Mouse (Mus musculus) kidney, adult 2 months (tissue): Measurements from ENCODE around the gene Dzank1. TPM values are rescaled to one million over a fixed set of nuclear protein-coding genes. Genes with fewer than 3 reads are reported as not detected.
A peak's percentile ranks its signal among the peaks of the same experiment; 100 is the strongest.

Source experiments
- DNase-seq: peaks from one replicate; pipeline ENCODE4 v3.0.0; 2021
- H3K27ac ChIP-seq: fragments of 200-500 bp; 2 replicates; pipeline ENCODE4 v1.5.1; 2012; ENCODE audit warnings: low read depth, low read length, control low read depth, inconsistent platforms; ENCODE audit not compliant: insufficient read depth
- H3K27me3 ChIP-seq: fragments of 200-500 bp; replicated peaks from 2 replicates; pipeline ENCODE4 v1.6.1; 2012; ENCODE audit warnings: mild to moderate bottlenecking, moderate library complexity, low read length, inconsistent platforms; ENCODE audit not compliant: control insufficient read depth, insufficient read depth
- H3K36me3 ChIP-seq: fragments of 200-500 bp; 2 replicates; pipeline ENCODE4 v1.6.1; 2012; ENCODE audit warnings: mild to moderate bottlenecking, moderate library complexity, low read length, inconsistent platforms; ENCODE audit not compliant: control insufficient read depth, insufficient read depth
- H3K4me1 ChIP-seq: fragments of 200-500 bp; 2 replicates; pipeline ENCODE4 v1.6.1; 2011; ENCODE audit warnings: low read length; ENCODE audit not compliant: control insufficient read depth, insufficient read depth
- H3K4me3 ChIP-seq: fragments of 200-500 bp; 2 replicates; pipeline ENCODE4 v1.5.1; 2011; ENCODE audit warnings: mild to moderate bottlenecking, low read depth, low read length, control low read depth; ENCODE audit not compliant: insufficient read depth
- CTCF ChIP-seq: fragments of 200-500 bp; conservative IDR thresholded peaks from 2 replicates; pipeline ENCODE4 v1.5.1; 2011; ENCODE audit warnings: low read depth, mild to moderate bottlenecking, control low read depth, low read length, moderate library complexity, mixed read lengths; ENCODE audit not compliant: insufficient read depth, insufficient read length
- POLR2A ChIP-seq: fragments of 200-500 bp; IDR thresholded peaks from one replicate; pipeline ENCODE4 v1.6.1; 2011; ENCODE audit warnings: low read depth, low read length, control low read depth
- WGBS: fragments of 180-500 bp; shearing (Covaris S2); methylation state at CpG from one replicate; pipeline ENCODE4 v1.1.7; 2018; 5-methylcytosine and 5-hydroxymethylcytosine counted together
- polyA plus RNA-seq: library from polyadenylated mRNA; depleted of rRNA; stranded (reverse); fragments of >200 nt; gene quantifications from 2 replicates; pipeline ENCODE4 v1.2.3, GENCODE M21; 2012

Gene Dzank1
- polyA plus RNA-seq, 1 experiment, result 1.6 TPM

- peak; percentile 4 for DNase-seq
- WGBS, result 70% methylated on average over 2 of the region's 2 CpGs
- Histone ChIP-seq H3K4me1 (no peaks in the 10 kb centered on the region), H3K27me3 (no peaks in the 10 kb centered on the region), H3K36me3 (no peaks in the 10 kb centered on the region), H3K27ac (no peak overlapping the region), H3K4me3 (no peak overlapping the region)
- TF ChIP-seq CTCF (no peak), POLR2A (no peak)
Measured at GRCm38 (mm10) chr2:144479421-144479820, 47.8 kb downstream of the Dzank1 start.

- Histone ChIP-seq H3K4me1 (no peaks in the 10 kb centered on the region), H3K36me3 (no peaks in the 10 kb centered on the region), H3K27me3 (no peaks in the 10 kb centered on the region), H3K4me3 (no peak overlapping the region), H3K27ac (no peak overlapping the region)
- peak; percentile 32 for DNase-seq
- WGBS, result 63% methylated on average over 5 of the region's 5 CpGs
- peak; percentile 58 for TF ChIP-seq CTCF
- no peak for TF ChIP-seq POLR2A
Measured at GRCm38 (mm10) chr2:144467203-144467602, 60.0 kb downstream of the Dzank1 start.

- 70% methylated on average over 14 of the region's 14 CpGs for WGBS
- TF ChIP-seq CTCF (no peak), POLR2A (no peak)
- Histone ChIP-seq H3K27ac (no peak overlapping the region), H3K27me3 (no peaks in the 10 kb centered on the region), H3K4me1 (no peaks in the 10 kb centered on the region), H3K36me3 (no peaks in the 10 kb centered on the region), H3K4me3 (no peak overlapping the region)
- no peak for DNase-seq
Measured at GRCm38 (mm10) chr2:144465876-144466575, 61.2 kb downstream of the Dzank1 start.

GRCm38 (mm10) chr2:144464799-144465760 is 62.1 kb downstream of the Dzank1 start:
- H3K27me3 ChIP-seq, result no peaks in the 10 kb centered on the region
- H3K4me1 ChIP-seq, result no peaks in the 10 kb centered on the region
- no peak overlapping the region for H3K4me3 ChIP-seq
- TF ChIP-seq CTCF (no peak), POLR2A (no peak)
- DNase-seq, result no peak
- 75% methylated on average over 9 of the region's 9 CpGs for WGBS
- H3K27ac ChIP-seq, result no peak overlapping the region
- H3K36me3 ChIP-seq, result no peaks in the 10 kb centered on the region

GRCm38 (mm10) chr2:144464182-144464581 is 63.0 kb downstream of the Dzank1 start:
- Histone ChIP-seq H3K4me3 (no peak overlapping the region), H3K27ac (no peak overlapping the region), H3K4me1 (no peaks in the 10 kb centered on the region), H3K27me3 (no peaks in the 10 kb centered on the region), H3K36me3 (no peaks in the 10 kb centered on the region)
- 53% methylated on average over 7 of the region's 7 CpGs for WGBS
- DNase-seq, result no peak
- TF ChIP-seq CTCF (no peak), POLR2A (no peak)

GRCm38 (mm10) chr2:144458975-144459754 is 68.0 kb downstream of the Dzank1 start:
- TF ChIP-seq CTCF (no peak), POLR2A (no peak)
- Histone ChIP-seq H3K36me3 (no peaks in the 10 kb centered on the region), H3K4me1 (0 out of 2 replicates have a peak, but pooled peaks cover 2% of the 10 kb centered on the region), H3K27me3 (no peaks in the 10 kb centered on the region), H3K4me3 (peak overlapping the region; percentile 66), H3K27ac (peak overlapping the region; percentile 77)
- 10% methylated on average over 25 of the region's 25 CpGs for WGBS
- peak; percentile 93 for DNase-seq
